Mouse (Mus musculus): Measurements from ENCODE around the gene Tas2r114.

Tas2r114 gene

GRCm38 (mm10) chr6:131689963-131690362 is at the start of gene Tas2r114:
Gene Tas2r114, minus strand, starts transcription at chr6:131690063.
- DNase-seq (ENCODE audit: low spot score in 2 of 2) = no peak

DNA sequence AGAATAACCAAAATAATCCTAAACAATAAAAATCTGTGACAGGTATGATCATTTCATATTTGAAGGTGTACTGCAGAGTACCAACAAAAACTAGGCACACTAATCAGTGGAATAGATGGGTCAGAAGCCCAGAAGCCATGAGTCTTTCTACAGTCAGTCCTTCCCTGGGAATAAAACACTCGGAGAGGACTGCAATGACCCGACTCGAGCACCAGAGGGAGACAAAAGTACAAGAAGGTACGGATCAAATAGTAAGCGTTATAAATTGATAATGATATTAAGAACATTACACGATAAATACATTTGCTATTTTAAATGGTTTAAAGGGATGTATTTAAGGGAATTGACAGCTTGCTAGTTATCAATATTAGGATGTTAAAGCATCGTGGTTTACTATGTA is 22.9 kb upstream of the Tas2r114 start:
- no peak for DNase-seq (ENCODE audit: low spot score in 2 of 2)

GRCm38 (mm10) chr6:131687395-131687794 is 2.5 kb downstream of the Tas2r114 start, which contains the start of gene Tas2r105:
Gene Tas2r105, minus strand, starts transcription at chr6:131687495.
- no peak for DNase-seq (ENCODE audit: low spot score in 2 of 2)

- no peak for DNase-seq (ENCODE audit: low spot score in 2 of 2)
Observed at GRCm38 (mm10) chr6:131685644-131686043, 4.2 kb downstream of the Tas2r114 start, which contains the start of gene Tas2r104. Gene Tas2r104, minus strand, starts transcription at chr6:131685744.

GRCm38 (mm10) chr6:131678786-131679185 is 11.1 kb downstream of the Tas2r114 start, which contains the start of gene Tas2r106:
Gene Tas2r106, minus strand, starts transcription at chr6:131678886.
- no peak for DNase-seq (ENCODE audit: low spot score in 2 of 2)

DNA sequence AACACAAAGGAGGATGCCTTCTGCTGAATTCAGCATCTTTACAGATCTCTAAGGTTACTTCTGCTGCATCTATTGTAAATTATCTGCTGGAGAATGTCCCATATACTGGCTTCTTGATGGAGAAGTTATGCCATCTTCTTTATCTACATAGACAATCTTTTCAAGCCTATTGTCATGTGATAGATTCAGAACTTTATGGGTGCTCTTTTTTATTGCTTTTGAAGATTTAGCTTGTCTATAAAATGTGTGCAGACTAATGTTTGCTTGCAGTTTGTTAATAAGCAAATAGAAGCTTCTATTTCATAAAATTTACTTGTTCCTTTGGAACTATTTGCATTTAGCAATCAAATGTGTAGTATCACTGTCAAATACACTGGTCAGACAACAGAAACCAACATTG is 29.8 kb downstream of the Tas2r114 start, which contains the start of gene Tas2r107:
Gene Tas2r107, minus strand, starts transcription at position 101 of the 400 bp plus-strand sequence.
- no peak for DNase-seq (ENCODE audit: low spot score in 2 of 2)

Measured in right cerebral cortex, postnatal 36 days (tissue).